27 mouse cellular contexts compared by ENCODE assay signal in genomic region chr12:108505846-108506245, GRCm38 (mm10).
"Had no signal": no experiment of that assay in that cellular context is flagged by ENCODE, and none has a peak within 500 bp of the region (broad histone marks: within the 10 kb centered on the region; RNA-seq: fewer than 3 reads in every experiment).

No protein-coding gene starts in this region.

- ATAC-seq: forebrain, embryonic 13.5 days; forebrain, embryonic 14.5 days; forebrain, embryonic 15.5 days; forebrain, embryonic 16.5 days had no signal

- H3K27ac ChIP-seq: embryonic facial prominence, embryonic 10.5 days; embryonic facial prominence, embryonic 12.5 days; embryonic facial prominence, embryonic 13.5 days; embryonic facial prominence, embryonic 15.5 days; forebrain, embryonic 10.5 days; forebrain, embryonic 12.5 days; forebrain, embryonic 13.5 days; forebrain, embryonic 15.5 days; gastrocnemius, adult 2 months; heart, adult 2 months; heart, embryonic 10.5 days; heart, embryonic 13.5 days had no signal

- H3K4me1 ChIP-seq: embryonic facial prominence, embryonic 15.5 days; forebrain, embryonic 12.5 days; forebrain, embryonic 13.5 days; forebrain, embryonic 15.5 days had no signal

- H3K27me3 ChIP-seq: embryonic facial prominence, embryonic 12.5 days; embryonic facial prominence, embryonic 13.5 days; embryonic facial prominence, embryonic 15.5 days; forebrain, embryonic 12.5 days; forebrain, embryonic 13.5 days; forebrain, embryonic 15.5 days; heart, embryonic 12.5 days; heart, embryonic 13.5 days had no signal

- H3K9ac ChIP-seq: embryonic facial prominence, embryonic 12.5 days; embryonic facial prominence, embryonic 13.5 days; embryonic facial prominence, embryonic 15.5 days; forebrain, embryonic 12.5 days; forebrain, embryonic 13.5 days; forebrain, embryonic 15.5 days; heart, embryonic 12.5 days; heart, embryonic 13.5 days had no signal

- H3K36me3 ChIP-seq: embryonic facial prominence, embryonic 12.5 days; embryonic facial prominence, embryonic 13.5 days; embryonic facial prominence, embryonic 15.5 days; heart, embryonic 12.5 days; heart, embryonic 13.5 days had no signal

- H3K4me3 ChIP-seq: embryonic facial prominence, embryonic 10.5 days; embryonic facial prominence, embryonic 12.5 days; embryonic facial prominence, embryonic 13.5 days; embryonic facial prominence, embryonic 15.5 days; erythroblast, embryonic 14.5 days; forebrain, embryonic 10.5 days; forebrain, embryonic 12.5 days; forebrain, embryonic 13.5 days; forebrain, embryonic 15.5 days; gastrocnemius, adult 2 months; heart, adult 2 months; heart, embryonic 10.5 days; heart, embryonic 12.5 days; heart, embryonic 13.5 days had no signal

- H3K4me2 ChIP-seq: embryonic facial prominence, embryonic 12.5 days; embryonic facial prominence, embryonic 13.5 days; embryonic facial prominence, embryonic 15.5 days; forebrain, embryonic 12.5 days; forebrain, embryonic 13.5 days; forebrain, embryonic 15.5 days; heart, embryonic 11.5 days; heart, embryonic 12.5 days; heart, embryonic 13.5 days had no signal

- H3K9me3 ChIP-seq: embryonic facial prominence, embryonic 10.5 days; embryonic facial prominence, embryonic 12.5 days; embryonic facial prominence, embryonic 13.5 days; embryonic facial prominence, embryonic 15.5 days; forebrain, embryonic 10.5 days; forebrain, embryonic 12.5 days; forebrain, embryonic 13.5 days; forebrain, embryonic 15.5 days; heart, embryonic 10.5 days; heart, embryonic 12.5 days; heart, embryonic 13.5 days had no signal

- DNase-seq: cerebellum, adult 9-10 months; cerebellum, adult 9-11 months; cerebellum, postnatal 36 days; embryo, embryonic 11 days; gastrocnemius, adult 2 months; gastrocnemius, postnatal 10 days; gastrocnemius, postnatal 14 days; gastrocnemius, postnatal 25 days; gastrocnemius, postnatal 36 days; heart, adult 11 months; heart, adult 18-20 months; heart, adult 2 months had no signal
